ENCODE assay signal across 13 mouse cellular contexts in genomic region chr10:65846136-65846535, GRCm38 (mm10).
DNase-seq lines count a peak whose midpoint lies in the region; ATAC-seq lines count a peak whose summit lies in the region.
"Had no signal": no experiment of that assay in that cellular context is flagged by ENCODE, and none has a peak within 500 bp of the region (broad histone marks: within the 10 kb centered on the region; RNA-seq: fewer than 3 reads in every experiment).

No protein-coding gene starts in this region.

- no peak overlapping the region for H3K4me3 ChIP-seq in forebrain, embryonic 14.5 days (ENCODE audit: low read depth, low read length)
- no peak overlapping the region for H3K4me3 ChIP-seq in forebrain, embryonic 10.5 days
- H3K4me3 ChIP-seq: heart, embryonic 13.5 days; hindbrain, embryonic 13.5 days had no signal

- H3K9ac ChIP-seq in forebrain, embryonic 14.5 days (ENCODE audit: low read length) = no peak overlapping the region
- H3K9ac ChIP-seq: heart, embryonic 13.5 days; hindbrain, embryonic 13.5 days had no signal

- peak; percentile 33 for DNase-seq in forebrain, embryonic 14.5 days (ENCODE audit: low spot score)
- DNase-seq in forebrain, embryonic 10.5 days (ENCODE audit: extremely low spot score, low spot score) = no peak
- peak; percentile 93 for DNase-seq in brain, adult 2 months (ENCODE audit: low read depth, low spot score)
- peak; percentile 32 to 34 for DNase-seq in cerebellum, postnatal 36 days
- peak; percentile 24 to 36 for DNase-seq in right cerebral cortex, postnatal 10 days (ENCODE audit: low spot score in 2 of 2)
- DNase-seq in adrenal gland, postnatal 4 days (ENCODE audit: low spot score in 2 of 2) = no peak
- no peak for DNase-seq in spleen, postnatal 4 days (ENCODE audit: low spot score in 2 of 2)
- DNase-seq in urinary bladder, postnatal 10 days (ENCODE audit: low spot score) = no peak
- DNase-seq: gastrocnemius, postnatal 10 days; kidney, adult 2 months; lung, adult 2 months had no signal

- ATAC-seq in forebrain, embryonic 14.5 days = no peak

- no peak overlapping the region for H3K27ac ChIP-seq in forebrain, embryonic 14.5 days (ENCODE audit: low read depth, low read length)
- no peak overlapping the region for H3K27ac ChIP-seq in forebrain, embryonic 10.5 days
- H3K27ac ChIP-seq: heart, embryonic 13.5 days; hindbrain, embryonic 13.5 days had no signal

- no peak overlapping the region for H3K4me2 ChIP-seq in forebrain, embryonic 14.5 days (ENCODE audit: low read length)
- H3K4me2 ChIP-seq: heart, embryonic 13.5 days; hindbrain, embryonic 13.5 days had no signal

- H3K36me3 ChIP-seq in forebrain, embryonic 14.5 days (ENCODE audit: control insufficient read depth, insufficient read depth, low read length) = no peaks in the 10 kb centered on the region
- H3K36me3 ChIP-seq in forebrain, embryonic 10.5 days (replicated peaks) = no peaks in the 10 kb centered on the region
- H3K36me3 ChIP-seq: heart, embryonic 13.5 days; hindbrain, embryonic 13.5 days had no signal

- H3K4me1 ChIP-seq in forebrain, embryonic 14.5 days (ENCODE audit: control insufficient read depth, insufficient read depth, low read length) = no peaks in the 10 kb centered on the region
- H3K4me1 ChIP-seq in forebrain, embryonic 10.5 days = no peaks in the 10 kb centered on the region
- H3K4me1 ChIP-seq: heart, embryonic 13.5 days; hindbrain, embryonic 13.5 days had no signal

- H3K27me3 ChIP-seq in forebrain, embryonic 14.5 days (replicated peaks; ENCODE audit: control insufficient read depth, insufficient read depth, low read length) = no peaks in the 10 kb centered on the region
- no peaks in the 10 kb centered on the region for H3K27me3 ChIP-seq in forebrain, embryonic 10.5 days (ENCODE audit: poor library complexity, severe bottlenecking)
- H3K27me3 ChIP-seq: heart, embryonic 13.5 days; hindbrain, embryonic 13.5 days had no signal

- WGBS in forebrain, embryonic 14.5 days = 86% methylated on average over 4 of the region's 4 CpGs
- WGBS in forebrain, embryonic 10.5 days = 90% methylated on average over 4 of the region's 4 CpGs

- H3K9me3 ChIP-seq in forebrain, embryonic 14.5 days (replicated peaks; ENCODE audit: control insufficient read depth, low read length) = no peaks in the 10 kb centered on the region
- H3K9me3 ChIP-seq in forebrain, embryonic 10.5 days = no peaks in the 10 kb centered on the region
- H3K9me3 ChIP-seq: heart, embryonic 13.5 days; hindbrain, embryonic 13.5 days had no signal

Comparison
In these comparisons a context has a peak if more than half of its experiments do, and no peak if none do; other contexts are left out.
1. DNase-seq: peak in forebrain, embryonic 14.5 days (single experiment), brain, adult 2 months (single experiment), cerebellum, postnatal 36 days (2 of 2) and right cerebral cortex, postnatal 10 days (2 of 2); none in forebrain, embryonic 10.5 days (single experiment), adrenal gland, postnatal 4 days (0 of 2), spleen, postnatal 4 days (0 of 2) and urinary bladder, postnatal 10 days (single experiment).